Mouse (Mus musculus): ENCODE measurements at regions not wholly inside any gene's neighbourhood (a gene's known extent, or its start where the extent isn't known, plus 50 kb on each side); places are given as distances from the start of the nearest gene placed in this dataset.

DNA sequence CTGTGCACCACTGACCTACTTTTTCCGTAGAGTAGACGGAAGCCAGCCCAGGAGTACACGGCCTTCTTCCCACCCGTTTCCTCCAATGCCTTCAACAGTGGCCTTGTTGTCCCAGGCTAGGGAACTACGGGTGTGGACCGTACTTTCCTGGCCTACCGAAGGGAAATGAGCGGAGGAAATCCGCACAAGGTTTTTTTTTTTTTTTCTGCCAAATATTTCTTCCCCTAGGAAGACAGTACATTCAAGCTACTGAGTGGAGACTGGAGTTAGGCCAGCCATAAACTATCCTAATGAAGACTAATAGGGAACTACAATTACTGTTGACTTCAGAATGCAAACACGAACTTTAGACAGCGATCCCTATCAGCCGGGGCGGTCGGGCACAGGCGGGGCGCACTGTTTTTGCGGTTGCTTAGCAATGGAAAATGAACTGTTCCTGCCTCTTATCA is 177.3 kb downstream of the Ttc8 start:
- DNase-seq (ENCODE audit: low spot score), result no peak

DNA sequence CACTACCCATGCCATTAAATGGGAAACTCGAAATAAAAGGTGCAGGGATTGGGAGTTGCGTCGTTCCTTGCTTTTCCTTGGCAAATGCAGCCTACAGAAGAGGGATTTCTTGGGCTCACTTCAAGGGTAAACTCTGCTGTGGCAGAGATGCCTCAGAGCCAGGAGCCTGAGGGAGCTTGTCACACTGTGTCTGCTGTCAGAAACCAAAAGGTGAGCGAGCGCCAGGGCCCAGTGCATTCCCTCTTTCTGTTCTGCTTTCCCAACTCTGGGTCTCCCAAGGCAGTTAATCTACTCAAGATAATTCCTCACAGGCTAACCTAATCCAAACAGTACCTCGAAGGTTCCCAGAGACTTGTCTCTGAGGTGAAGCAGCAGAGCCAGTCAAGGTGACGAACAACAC is 179.5 kb downstream of the Ttc8 start:
- no peak for DNase-seq (ENCODE audit: low spot score)

DNA sequence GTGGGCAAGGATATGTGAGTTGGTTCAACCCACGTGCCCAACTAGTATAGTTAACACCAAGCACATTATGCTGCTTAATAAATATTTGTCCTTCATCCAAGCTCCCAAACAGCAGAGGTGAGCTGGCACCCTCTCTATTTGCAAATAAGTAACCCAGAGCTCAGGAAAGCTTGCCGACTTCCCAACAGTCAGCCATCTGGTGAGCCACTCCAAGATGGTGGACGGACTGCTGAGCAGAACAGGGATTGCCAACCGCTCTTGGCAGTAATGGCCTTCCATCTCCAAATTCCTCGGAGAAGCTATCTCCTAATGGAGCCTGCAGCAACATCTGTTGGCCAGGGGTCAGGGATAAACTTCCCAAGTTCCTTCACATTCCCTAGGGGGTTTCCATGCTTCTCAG is 188.2 kb downstream of the Ttc8 start:
- DNase-seq (ENCODE audit: low spot score), result no peak

DNA sequence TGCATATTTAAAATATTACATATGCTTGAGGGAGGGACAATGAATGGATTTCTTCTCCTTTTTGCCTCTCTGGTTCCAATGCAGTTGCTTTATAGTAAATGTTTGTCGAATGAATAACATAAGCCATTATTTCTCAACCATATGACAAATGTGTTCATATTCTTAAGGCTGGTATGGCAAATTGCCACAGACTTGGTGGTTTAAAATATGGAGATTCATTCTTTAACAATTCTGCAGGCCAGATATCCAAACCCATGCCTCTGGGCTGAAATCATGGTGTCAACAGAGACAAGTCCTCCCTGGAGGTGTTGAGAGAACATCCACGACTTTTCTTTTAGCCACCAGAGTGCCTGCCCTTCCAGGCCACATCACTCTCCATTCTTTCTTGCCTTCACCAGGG is 193.4 kb downstream of the Ttc8 start:
- DNase-seq (ENCODE audit: low spot score), result no peak

DNA sequence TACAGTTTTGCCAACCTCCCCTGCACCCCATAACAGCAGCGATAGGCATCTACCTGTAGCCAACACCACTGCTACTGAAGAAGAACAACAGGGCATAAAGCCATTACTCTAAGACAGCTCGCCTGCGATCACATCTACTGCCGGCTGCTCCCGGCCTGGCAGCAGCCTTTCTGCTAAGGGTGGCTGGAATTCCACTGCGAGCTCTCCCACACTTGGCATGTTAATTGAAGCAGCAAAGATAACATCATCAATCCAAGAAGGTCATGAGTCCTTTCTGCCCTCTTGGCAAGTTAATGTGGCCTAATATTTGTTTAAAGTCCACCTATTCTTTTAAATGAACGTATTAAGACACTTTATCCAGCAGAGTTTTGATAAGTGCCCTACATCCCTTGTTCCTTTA is 196.1 kb downstream of the Ttc8 start:
- DNase-seq (ENCODE audit: low spot score), result no peak

DNA sequence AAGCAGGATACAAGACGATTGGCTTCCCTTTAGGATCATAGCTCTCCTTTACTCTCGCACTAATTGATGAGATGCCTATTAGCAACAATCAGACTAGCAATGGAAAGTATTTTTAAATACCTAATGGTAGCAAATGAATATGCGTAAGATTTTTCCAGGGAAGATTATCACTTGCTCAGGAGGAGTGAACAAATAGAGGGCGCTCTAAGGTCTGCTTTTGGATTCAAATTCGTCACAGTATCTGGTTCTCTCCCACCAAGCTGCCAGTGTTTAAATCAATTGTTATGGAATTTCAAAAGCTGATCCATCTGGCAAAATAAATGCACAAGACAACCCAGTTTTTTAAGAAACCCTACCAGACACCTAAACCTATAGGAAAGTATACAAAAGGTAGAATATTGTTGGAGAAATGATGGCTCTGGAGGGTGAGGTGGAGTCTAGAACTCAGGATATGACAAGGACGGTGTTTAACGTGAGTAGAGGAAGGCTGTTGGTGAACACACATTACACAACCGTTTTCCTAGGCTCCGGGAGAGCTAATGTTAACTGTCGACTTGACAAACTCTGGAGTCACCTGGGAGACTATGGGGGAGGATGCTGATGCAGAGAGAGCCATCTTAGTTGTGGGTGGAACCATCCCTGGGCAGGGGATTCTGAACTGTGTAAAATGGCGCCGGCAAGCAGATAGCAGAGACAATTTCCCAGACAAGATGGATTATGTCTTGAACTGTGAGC is 198.2 kb downstream of the Ttc8 start:
- no peak for DNase-seq (ENCODE audit: low spot score)

DNA sequence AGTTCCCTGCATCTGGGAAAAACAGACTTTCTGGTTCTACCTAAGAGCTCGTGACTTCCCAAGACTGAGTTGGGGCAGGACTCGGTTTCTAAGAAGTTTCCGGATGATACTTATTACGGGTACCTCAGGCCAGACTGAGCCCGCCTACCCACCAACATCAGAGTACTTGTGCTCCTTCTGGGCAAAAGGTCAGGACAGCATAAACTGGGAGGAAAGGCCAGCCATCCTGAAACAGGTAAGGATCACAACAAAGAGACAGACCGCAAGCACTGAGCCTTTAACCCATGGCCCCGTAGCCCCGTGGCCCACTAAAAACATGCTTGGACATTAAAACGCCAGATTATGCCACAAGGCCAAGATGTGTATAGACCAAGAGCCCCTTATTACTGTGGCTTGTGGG is 199.6 kb downstream of the Ttc8 start:
- no peak for DNase-seq (ENCODE audit: low spot score)

DNA sequence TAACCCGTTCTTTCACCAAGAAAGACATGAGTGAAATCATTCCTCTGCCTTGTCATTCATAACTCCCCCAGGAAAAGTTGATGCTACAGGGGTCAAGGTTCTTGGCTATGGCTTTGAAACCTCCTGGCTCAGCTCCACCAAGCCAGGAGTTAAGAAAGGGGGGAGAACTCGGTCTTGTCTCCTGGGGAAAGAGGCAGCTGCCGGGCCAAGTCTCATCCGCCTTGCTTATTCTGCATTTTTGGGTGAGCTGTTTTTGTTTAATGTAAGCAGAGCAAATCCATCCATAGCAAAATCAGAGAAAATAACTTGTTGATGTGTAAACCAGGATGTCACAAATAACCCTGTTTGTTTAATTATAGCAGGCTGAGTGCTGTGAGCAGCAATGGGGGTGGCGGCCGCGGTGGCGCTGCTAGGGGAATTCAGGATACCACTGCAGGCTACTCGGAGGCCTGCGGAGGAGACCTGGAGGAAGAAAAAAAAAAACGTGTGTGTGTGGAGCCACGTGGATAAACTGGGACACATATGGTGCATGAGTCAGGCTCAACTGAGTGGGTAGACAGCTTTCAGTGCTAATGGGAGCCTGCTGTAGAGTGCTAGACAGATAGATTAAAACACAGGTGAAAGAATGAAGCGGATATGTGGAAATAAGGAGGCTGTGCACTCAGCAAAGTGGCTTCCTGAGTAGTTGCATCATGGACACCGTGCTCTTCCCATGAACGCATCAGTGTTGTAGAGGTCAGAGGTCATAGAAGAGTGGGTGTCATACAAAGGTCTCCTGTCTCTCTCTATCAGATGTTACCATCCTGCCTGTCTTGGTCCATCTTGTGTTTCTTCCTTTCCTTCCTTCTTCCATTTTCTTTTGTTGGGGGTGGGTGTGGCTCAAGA is 203.5 kb downstream of the Ttc8 start:
- no peak for DNase-seq (ENCODE audit: low spot score)

DNA sequence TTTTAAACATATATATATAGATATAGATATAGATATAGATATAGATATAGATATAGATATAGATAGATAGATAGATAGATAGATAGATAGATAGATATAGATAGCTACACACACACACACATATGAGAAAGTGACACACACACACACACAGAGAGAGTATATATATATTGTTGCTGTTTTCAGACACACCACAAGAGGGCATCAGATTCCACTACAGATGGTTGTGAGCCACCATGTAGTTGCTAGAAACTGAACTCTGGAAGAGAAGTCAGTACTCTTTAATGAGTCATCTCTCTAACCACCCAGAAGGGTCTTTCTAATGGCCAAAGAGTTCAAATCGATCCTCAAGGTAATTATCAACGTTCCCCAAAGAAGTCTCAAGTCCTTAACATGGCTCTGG is 205.8 kb downstream of the Ttc8 start:
- no peak for DNase-seq (ENCODE audit: low spot score)

Data from ovary, postnatal 10 days (tissue).